Mouse (Mus musculus) layer of hippocampus, adult 8-10 months (tissue): ENCODE data around the gene Camkv. TPM values are rescaled to one million over a fixed set of nuclear protein-coding genes. Genes with fewer than 3 reads are reported as not detected.

Experiments
- DNase-seq, 2 experiments: peaks; one replicate each; pipeline ENCODE4 v3.0.0; 2022; ENCODE audit warnings: low spot score in 2 of 2
- total RNA-seq, 4 experiments: library from RNA; stranded (reverse); gene quantifications; 2 replicates each; pipeline ENCODE4 v1.2.4; 2022

The Camkv gene
- total RNA-seq, 4 experiments from 2014 or later = 470 to 535 (median 505) TPM

DNA sequence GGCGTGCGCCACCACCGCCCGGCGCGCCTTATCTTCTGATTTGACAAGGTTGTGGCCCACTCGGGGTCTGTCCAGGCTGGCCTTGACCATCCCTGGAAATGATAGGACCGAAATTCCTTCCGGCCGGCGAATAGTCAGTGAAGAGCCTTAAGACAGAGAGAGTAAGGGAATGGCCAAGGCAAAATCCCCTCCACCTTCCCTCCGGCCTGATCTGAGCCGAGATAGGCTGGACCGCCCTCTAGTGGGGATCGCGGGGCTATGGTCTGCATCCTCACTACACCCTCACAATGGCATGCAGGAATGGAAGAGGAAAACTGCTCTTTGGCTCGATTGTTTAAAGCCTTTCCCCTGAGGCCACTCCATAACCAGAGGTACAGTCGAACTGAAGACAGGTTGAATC lies 50.9 kb downstream of the Camkv start:
- peak; percentile 58 to 72 for DNase-seq

DNA sequence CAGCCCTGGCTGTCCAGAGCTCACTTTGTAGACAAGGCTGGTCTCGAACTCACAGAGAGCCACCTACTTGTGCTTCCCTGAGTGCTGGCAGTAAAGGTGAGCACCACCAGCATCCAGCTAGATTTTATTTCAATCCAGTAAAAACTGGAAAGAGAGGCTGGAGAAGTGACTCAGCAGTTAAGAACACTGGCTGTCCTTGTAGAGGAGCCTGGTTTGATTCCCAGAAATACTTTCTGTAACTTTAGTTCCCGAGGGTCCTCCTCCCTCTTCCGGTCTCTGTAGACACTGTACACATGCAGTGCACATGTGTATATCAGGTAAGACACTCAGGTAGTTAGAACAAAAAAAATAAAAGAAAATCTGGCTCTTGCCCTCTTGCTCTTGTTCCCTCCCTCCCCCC lies 52.5 kb downstream of the Camkv start:
- DNase-seq = no peak

DNA sequence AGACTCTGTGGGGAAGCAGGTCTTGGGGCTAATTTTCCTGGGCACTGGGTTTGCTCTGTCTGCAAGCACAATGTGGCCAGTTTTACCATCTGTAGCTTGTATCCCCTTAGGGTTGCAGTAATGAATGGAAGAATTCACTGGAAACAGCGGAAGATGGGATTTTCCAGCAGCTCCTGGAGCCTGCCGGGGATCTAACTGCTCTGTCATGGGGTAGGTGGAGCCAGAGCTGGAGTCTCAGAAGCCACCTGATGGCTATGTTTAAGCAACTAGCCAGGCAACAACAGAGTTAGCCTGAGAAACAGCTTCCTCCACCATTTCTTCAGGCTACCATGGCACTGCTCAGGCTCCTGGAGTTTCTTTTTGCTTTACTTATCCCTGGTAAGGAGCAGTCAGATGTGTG lies 56.7 kb downstream of the Camkv start, which contains the start of gene Cdhr4:
Gene Cdhr4, plus strand, starts transcription at position 301 of the 400 bp plus-strand sequence.
- DNase-seq = no peak

DNA sequence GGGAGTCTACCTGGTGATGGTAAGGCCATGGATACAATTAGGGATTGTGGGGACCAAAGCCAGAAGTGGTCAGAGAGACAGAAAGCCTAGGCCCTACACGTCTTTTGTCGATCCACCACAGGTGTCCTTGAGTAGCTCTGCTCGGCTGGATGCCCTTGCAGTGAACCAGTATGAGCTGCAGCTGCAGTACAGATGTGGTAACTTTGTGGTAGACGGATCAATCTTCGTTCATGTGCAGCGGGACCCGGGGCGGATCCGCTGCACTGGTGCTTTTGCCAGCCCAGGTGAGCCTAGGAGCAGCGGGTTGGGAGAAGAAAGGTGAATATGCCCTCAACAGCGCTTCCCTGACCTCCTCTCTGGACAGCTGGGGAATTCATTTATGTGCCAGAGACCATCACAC lies 57.5 kb downstream of the Camkv start:
- no peak for DNase-seq

DNA sequence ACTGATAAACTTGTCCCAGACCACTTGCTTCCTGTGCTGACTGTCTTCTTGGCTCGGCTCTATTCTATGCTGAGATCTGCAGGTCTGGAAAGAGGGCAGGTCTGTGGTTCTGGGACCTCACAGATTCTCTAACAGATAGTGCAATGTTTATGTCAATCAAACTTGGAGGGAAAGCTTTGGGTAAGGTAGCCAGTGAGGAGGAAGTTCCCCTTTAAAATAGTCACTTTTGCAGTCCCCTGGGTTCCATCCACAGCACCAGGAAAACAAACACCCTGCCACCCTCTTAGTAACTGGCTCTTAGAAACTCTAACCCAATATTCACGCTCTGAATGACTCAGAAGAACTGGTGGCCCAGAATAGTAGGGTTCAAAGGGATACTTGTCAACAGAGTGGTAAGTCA lies 59.0 kb downstream of the Camkv start:
- DNase-seq = no peak

DNA sequence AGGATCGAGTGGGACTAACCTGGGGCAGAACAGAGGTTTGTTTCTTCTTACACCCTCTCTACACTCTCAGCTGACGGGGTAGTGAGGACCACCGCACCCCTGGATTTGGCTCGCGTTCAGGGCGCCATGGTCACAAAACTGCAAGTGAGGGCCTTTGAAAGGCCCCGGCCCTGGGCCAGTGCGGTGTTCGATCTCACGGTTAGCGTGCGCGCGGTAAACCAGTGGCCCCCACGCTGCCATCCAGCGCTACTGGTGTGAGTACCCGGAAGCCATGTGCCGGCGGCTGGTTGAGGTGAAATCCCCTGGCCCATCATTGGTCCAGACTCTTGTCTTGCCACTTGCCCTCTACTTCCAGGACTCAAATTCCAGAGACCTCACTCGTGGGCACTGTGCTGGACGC lies 60.0 kb downstream of the Camkv start:
- DNase-seq = no peak

DNA sequence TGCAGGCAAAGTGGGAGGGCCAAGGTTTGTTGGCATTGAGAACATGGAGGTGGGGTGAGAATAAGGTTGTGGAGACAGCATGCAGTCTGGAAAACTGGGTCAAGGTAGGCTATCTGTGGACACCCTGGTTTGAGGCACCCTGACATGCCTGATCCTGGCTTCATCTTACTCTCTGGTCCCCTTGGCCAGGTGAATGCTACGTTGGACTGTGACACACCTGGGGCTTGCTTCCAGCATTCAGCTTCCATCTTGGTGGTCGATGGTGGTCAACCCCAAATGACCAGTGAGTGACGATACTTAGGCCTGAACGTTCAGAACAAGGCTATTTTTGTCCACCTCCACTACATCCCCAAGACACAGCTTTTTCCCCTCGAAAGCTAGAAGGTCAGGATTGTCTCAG lies 60.6 kb downstream of the Camkv start, which contains the start of gene Gm20662:
Gene Gm20662, plus strand, starts transcription at position 301 of the 400 bp plus-strand sequence.
- DNase-seq = no peak

Other genes with a start within 250 kb of the Camkv start
- gene Sema3f, start 225.2 kb upstream of the Camkv start, total RNA-seq = 1 to 10 TPM; 5.4 to 9.3 (median 6.5) TPM
- gene Rbm5, start 164.7 kb upstream of the Camkv start, total RNA-seq = 100 to 1,000 TPM; 136 to 170 (median 155) TPM
- gene Rbm6, start 62.4 kb upstream of the Camkv start, total RNA-seq = 10 to 100 TPM; 60.2 to 80.8 (median 68.6) TPM
- gene Mon1a, start 47.5 kb upstream of the Camkv start, total RNA-seq = 10 to 100 TPM; 21.0 to 30.2 (median 27.2) TPM
- 1 to 10 TPM; 1.5 to 3.9 (median 2.5) TPM for gene Mst1r, start 28.8 kb upstream of the Camkv start, total RNA-seq
- gene Actl11, start 7.2 kb upstream of the Camkv start, total RNA-seq = not detected
- gene Traip, start 14.5 kb downstream of the Camkv start, total RNA-seq = 10 to 100 TPM; 15.2 to 26.6 (median 19.9) TPM
- gene Uba7, start 39.8 kb downstream of the Camkv start, total RNA-seq = 10 to 100 TPM in 2 of 4 experiments, 1 to 10 TPM in 2; 5.8 to 14.1 (median 11.1) TPM
- gene Gm20661, start 47.4 kb downstream of the Camkv start, total RNA-seq = 1 to 10 TPM in 3 of 4 experiments, under 1 TPM in 1; 0.71 to 2.1 (median 1.4) TPM
- gene Inka1, start 50.2 kb downstream of the Camkv start, total RNA-seq = 10 to 100 TPM in 3 of 4 experiments, 1 to 10 TPM in 1; 9.5 to 14.1 (median 12.0) TPM
- 1 to 10 TPM; 4.0 to 8.2 (median 6.7) TPM for gene Cdhr4, start 56.8 kb downstream of the Camkv start, total RNA-seq
- 1 to 10 TPM in 2 of 4 experiments, under 1 TPM in 2; 0.78 to 3.9 (median 2.1) TPM for gene Gm20662, start 60.7 kb downstream of the Camkv start, total RNA-seq
- gene Ip6k1, start 66.8 kb downstream of the Camkv start, total RNA-seq = 100 to 1,000 TPM; 193 to 261 (median 223) TPM
- gene Gmppb, start 113.6 kb downstream of the Camkv start, total RNA-seq = 10 to 100 TPM; 17.2 to 21.6 (median 19.2) TPM
- gene Amigo3, start 117.5 kb downstream of the Camkv start, total RNA-seq = 1 to 10 TPM; 1.2 to 2.3 (median 1.6) TPM
- gene Mst1, start 144.8 kb downstream of the Camkv start, total RNA-seq = not detected
- gene Rnf123, start 147.7 kb downstream of the Camkv start, total RNA-seq = 100 to 1,000 TPM in 3 of 4 experiments, 10 to 100 TPM in 1; 89.0 to 123 (median 115) TPM
- gene Apeh, start 158.9 kb downstream of the Camkv start, total RNA-seq = 10 to 100 TPM; 33.9 to 45.8 (median 35.5) TPM